Mouse (Mus musculus): ENCODE data around the gene Sbk3. TPM values are rescaled to one million over a fixed set of nuclear protein-coding genes. Genes with fewer than 3 reads are reported as not detected.
A peak's percentile ranks its signal among the peaks of the same experiment; 100 is the strongest.
"Not testable (repeated sequence)": the region's sequence is repeated elsewhere in the genome, so short reads cannot be mapped to it uniquely, and the experiment has no call there.

Gene Sbk3
- total and polyA plus RNA-seq, 2 experiments from 2014 or later, result 0.31 TPM

- 64% methylated on average over 3 of the region's 3 CpGs for WGBS
- Histone ChIP-seq H3K9ac (replicated peaks; ENCODE audit: low read length) (peak overlapping the region; percentile 73; the same call in 1 of the 2 replicates), H3K9me3 (ENCODE audit: low read length) (no peaks in the 10 kb centered on the region), H3K4me1 (ENCODE audit: insufficient read depth, low read length) (peaks cover 1% of the 10 kb centered on the region; the same call in 1 of the 2 replicates), H3K27me3 (ENCODE audit: insufficient read depth, low read length) (no peaks in the 10 kb centered on the region), H3K36me3 (ENCODE audit: insufficient read depth, low read length) (peaks cover 14% of the 10 kb centered on the region), H3K4me3 (ENCODE audit: low read length) (peak overlapping the region; percentile 65), H3K4me2 (ENCODE audit: low read depth, low read length) (peak overlapping the region; percentile 66), H3K27ac (peak overlapping the region; percentile 98)
- ATAC-seq (no peak), DNase-seq (ENCODE audit: low spot score) (no peak)
- no peak for TF ChIP-seq CTCF (IDR thresholded peaks at IDR 0.05; ENCODE audit: low read depth)
Observed at GRCm38 (mm10) chr7:5016057-5016456, 45.1 kb upstream of the Sbk3 start.

- DNase-seq (ENCODE audit: low spot score), result peak; percentile 96
- ATAC-seq, result peak; percentile 83
Observed at GRCm38 (mm10) chr7:5015118-5016001, 44.4 kb upstream of the Sbk3 start, which contains the start of gene Gm44973. Gene Gm44973 (plus strand): TSS chr7:5015496.

GRCm38 (mm10) chr7:5014251-5015117 is 43.5 kb upstream of the Sbk3 start, which contains the start of the genes Zfp524 and Fiz1:
Gene Zfp524 (plus strand): TSS chr7:5014415.
Gene Fiz1 (minus strand): TSS chr7:5014697.
- H3K4me1 ChIP-seq (ENCODE audit: insufficient read depth, low read length), result no peaks in the 10 kb centered on the region
- WGBS, result under 1% methylated on average over 42 of the region's 42 CpGs
- peaks cover 21% of the 10 kb centered on the region for H3K36me3 ChIP-seq (ENCODE audit: insufficient read depth, low read length)
- no peaks in the 10 kb centered on the region for H3K9me3 ChIP-seq (ENCODE audit: low read length)
- peak within 1 kb of the TSS; percentile 98 for H3K27ac ChIP-seq
- no peaks in the 10 kb centered on the region for H3K27me3 ChIP-seq (ENCODE audit: insufficient read depth, low read length)
- peak; percentile 98 for DNase-seq (ENCODE audit: low spot score)
- peak; percentile 84 for ATAC-seq
- H3K4me2 ChIP-seq (ENCODE audit: low read depth, low read length), result peak within 1 kb of the TSS; percentile 66
- peak within 1 kb of the TSS; percentile 73 for H3K9ac ChIP-seq (replicated peaks; ENCODE audit: low read length)
- no peak for TF ChIP-seq CTCF (IDR thresholded peaks at IDR 0.05; ENCODE audit: low read depth)
- peak within 1 kb of the TSS; percentile 65 for H3K4me3 ChIP-seq (ENCODE audit: low read length)

More at GRCm38 (mm10) chr7:5015118-5016001, 44.4 kb upstream of the Sbk3 start, which contains the start of gene Gm44973:
- TF ChIP-seq CTCF (IDR thresholded peaks at IDR 0.05; ENCODE audit: low read depth), result no peak
- Histone ChIP-seq H3K27ac (peak within 1 kb of the TSS; percentile 98), H3K4me3 (ENCODE audit: low read length) (peak within 1 kb of the TSS; percentile 65), H3K9ac (replicated peaks; ENCODE audit: low read length) (peak within 1 kb of the TSS; percentile 73), H3K9me3 (ENCODE audit: low read length) (no peaks in the 10 kb centered on the region), H3K27me3 (ENCODE audit: insufficient read depth, low read length) (no peaks in the 10 kb centered on the region), H3K4me1 (ENCODE audit: insufficient read depth, low read length) (no peaks in the 10 kb centered on the region), H3K4me2 (ENCODE audit: low read depth, low read length) (peak within 1 kb of the TSS; percentile 66), H3K36me3 (ENCODE audit: insufficient read depth, low read length) (peaks cover 14% of the 10 kb centered on the region)
- under 1% methylated on average over 57 of the region's 76 CpGs for WGBS

GRCm38 (mm10) chr7:5012681-5013513 is 41.9 kb upstream of the Sbk3 start:
- Histone ChIP-seq H3K4me3 (ENCODE audit: low read length) (no peak overlapping the region), H3K27ac (no peak overlapping the region), H3K4me2 (ENCODE audit: low read depth, low read length) (no peak overlapping the region), H3K4me1 (ENCODE audit: insufficient read depth, low read length) (no peaks in the 10 kb centered on the region), H3K9ac (replicated peaks; ENCODE audit: low read length) (no peak overlapping the region), H3K36me3 (ENCODE audit: insufficient read depth, low read length) (peaks cover 37% of the 10 kb centered on the region), H3K9me3 (ENCODE audit: low read length) (no peaks in the 10 kb centered on the region), H3K27me3 (ENCODE audit: insufficient read depth, low read length) (no peaks in the 10 kb centered on the region)
- TF ChIP-seq CTCF (IDR thresholded peaks at IDR 0.05; ENCODE audit: low read depth), result no peak
- 91% methylated on average over 27 of the region's 27 CpGs for WGBS
- ATAC-seq (no peak), DNase-seq (ENCODE audit: low spot score) (no peak)

GRCm38 (mm10) chr7:5008229-5008628 is 37.3 kb upstream of the Sbk3 start:
- no peaks in the 10 kb centered on the region for H3K27me3 ChIP-seq (ENCODE audit: insufficient read depth, low read length)
- DNase-seq (ENCODE audit: low spot score) (no peak), ATAC-seq (no peak)
- no peak; the same call in 1 of the 2 replicates for TF ChIP-seq CTCF (IDR thresholded peaks at IDR 0.05; ENCODE audit: low read depth)
- no peaks in the 10 kb centered on the region for H3K4me1 ChIP-seq (ENCODE audit: insufficient read depth, low read length)
- no peaks in the 10 kb centered on the region for H3K9me3 ChIP-seq (ENCODE audit: low read length)
- no peak overlapping the region for H3K4me3 ChIP-seq (ENCODE audit: low read length)
- WGBS, result 96% methylated on average over 26 of the region's 26 CpGs
- no peak overlapping the region for H3K4me2 ChIP-seq (ENCODE audit: low read depth, low read length)
- peaks cover 45% of the 10 kb centered on the region for H3K36me3 ChIP-seq (ENCODE audit: insufficient read depth, low read length)
- no peak overlapping the region for H3K9ac ChIP-seq (replicated peaks; ENCODE audit: low read length)
- H3K27ac ChIP-seq, result no peak overlapping the region

GRCm38 (mm10) chr7:5002876-5003275 is 31.9 kb upstream of the Sbk3 start:
- not testable (repeated sequence) for H3K4me2 ChIP-seq (ENCODE audit: low read depth, low read length); H3K36me3 ChIP-seq (ENCODE audit: insufficient read depth, low read length); H3K9ac ChIP-seq (replicated peaks; ENCODE audit: low read length); H3K4me1 ChIP-seq (ENCODE audit: insufficient read depth, low read length); H3K27me3 ChIP-seq (ENCODE audit: insufficient read depth, low read length); H3K4me3 ChIP-seq (ENCODE audit: low read length); H3K27ac ChIP-seq; DNase-seq (ENCODE audit: low spot score); H3K9me3 ChIP-seq (ENCODE audit: low read length); ATAC-seq
- WGBS, result 61% methylated on average over 8 of the region's 8 CpGs

Data from hindbrain, postnatal 0 days (tissue).